Mouse (Mus musculus): Measurements from ENCODE around the gene Suclg2.

Gene Suclg2

GRCm38 (mm10) chr6:95556320-95556719 lies 162.3 kb downstream of the Suclg2 start:
- DNase-seq (ENCODE audit: low spot score), result no peak

GRCm38 (mm10) chr6:95552339-95552950 lies 166.2 kb downstream of the Suclg2 start:
- DNase-seq (ENCODE audit: low spot score), result no peak

GRCm38 (mm10) chr6:95551000-95551399 lies 167.6 kb downstream of the Suclg2 start:
- no peak for DNase-seq (ENCODE audit: low spot score)

- no peak for DNase-seq (ENCODE audit: low spot score)
Observed at GRCm38 (mm10) chr6:95546189-95546832, 172.3 kb downstream of the Suclg2 start.

GRCm38 (mm10) chr6:95545714-95546113 lies 172.9 kb downstream of the Suclg2 start:
- no peak for DNase-seq (ENCODE audit: low spot score)

- no peak for DNase-seq (ENCODE audit: low spot score)
Observed at GRCm38 (mm10) chr6:95545296-95545695, 173.3 kb downstream of the Suclg2 start.

GRCm38 (mm10) chr6:95535191-95535590 lies 183.4 kb downstream of the Suclg2 start:
- no peak for DNase-seq (ENCODE audit: low spot score)

GRCm38 (mm10) chr6:95519846-95520245 lies 198.8 kb downstream of the Suclg2 start:
- no peak for DNase-seq (ENCODE audit: low spot score)

- no peak for DNase-seq (ENCODE audit: low spot score)
Observed at GRCm38 (mm10) chr6:95518406-95518805, 200.2 kb downstream of the Suclg2 start.

GRCm38 (mm10) chr6:95515721-95516120 lies 202.9 kb downstream of the Suclg2 start:
- peak; percentile 26 for DNase-seq (ENCODE audit: low spot score)

- no peak for DNase-seq (ENCODE audit: low spot score)
Observed at GRCm38 (mm10) chr6:95514726-95515125, 203.9 kb downstream of the Suclg2 start.

- no peak for DNase-seq (ENCODE audit: low spot score)
Observed at GRCm38 (mm10) chr6:95511689-95512088, 206.9 kb downstream of the Suclg2 start.

- no peak for DNase-seq (ENCODE audit: low spot score)
Observed at GRCm38 (mm10) chr6:95500771-95501170, 217.8 kb downstream of the Suclg2 start.

- DNase-seq (ENCODE audit: low spot score), result no peak
Observed at GRCm38 (mm10) chr6:95499639-95500038, 219.0 kb downstream of the Suclg2 start.

GRCm38 (mm10) chr6:95492216-95492956 lies 226.2 kb downstream of the Suclg2 start:
- DNase-seq (ENCODE audit: low spot score), result no peak

- no peak for DNase-seq (ENCODE audit: low spot score)
Observed at GRCm38 (mm10) chr6:95491043-95491442, 227.6 kb downstream of the Suclg2 start.

- DNase-seq (ENCODE audit: low spot score), result no peak
Observed at GRCm38 (mm10) chr6:95485791-95486190, 232.8 kb downstream of the Suclg2 start.

GRCm38 (mm10) chr6:95484183-95484818 lies 234.3 kb downstream of the Suclg2 start:
- DNase-seq (ENCODE audit: low spot score), result no peak

GRCm38 (mm10) chr6:95483686-95484085 lies 234.9 kb downstream of the Suclg2 start:
- DNase-seq (ENCODE audit: low spot score), result no peak

GRCm38 (mm10) chr6:95483127-95483526 lies 235.5 kb downstream of the Suclg2 start:
- DNase-seq (ENCODE audit: low spot score), result no peak

GRCm38 (mm10) chr6:95479801-95480200 lies 238.8 kb downstream of the Suclg2 start:
- no peak for DNase-seq (ENCODE audit: low spot score)

GRCm38 (mm10) chr6:95469521-95469920 lies 249.1 kb downstream of the Suclg2 start:
- DNase-seq (ENCODE audit: low spot score), result no peak

- DNase-seq (ENCODE audit: low spot score), result no peak
Observed at GRCm38 (mm10) chr6:95465322-95465721, 253.3 kb downstream of the Suclg2 start.
